Mouse (Mus musculus): ENCODE measurements at regions not wholly inside any gene's neighbourhood (a gene's known extent, or its start where the extent isn't known, plus 50 kb on each side); places are given as distances from the start of the nearest gene placed in this dataset.

DNA sequence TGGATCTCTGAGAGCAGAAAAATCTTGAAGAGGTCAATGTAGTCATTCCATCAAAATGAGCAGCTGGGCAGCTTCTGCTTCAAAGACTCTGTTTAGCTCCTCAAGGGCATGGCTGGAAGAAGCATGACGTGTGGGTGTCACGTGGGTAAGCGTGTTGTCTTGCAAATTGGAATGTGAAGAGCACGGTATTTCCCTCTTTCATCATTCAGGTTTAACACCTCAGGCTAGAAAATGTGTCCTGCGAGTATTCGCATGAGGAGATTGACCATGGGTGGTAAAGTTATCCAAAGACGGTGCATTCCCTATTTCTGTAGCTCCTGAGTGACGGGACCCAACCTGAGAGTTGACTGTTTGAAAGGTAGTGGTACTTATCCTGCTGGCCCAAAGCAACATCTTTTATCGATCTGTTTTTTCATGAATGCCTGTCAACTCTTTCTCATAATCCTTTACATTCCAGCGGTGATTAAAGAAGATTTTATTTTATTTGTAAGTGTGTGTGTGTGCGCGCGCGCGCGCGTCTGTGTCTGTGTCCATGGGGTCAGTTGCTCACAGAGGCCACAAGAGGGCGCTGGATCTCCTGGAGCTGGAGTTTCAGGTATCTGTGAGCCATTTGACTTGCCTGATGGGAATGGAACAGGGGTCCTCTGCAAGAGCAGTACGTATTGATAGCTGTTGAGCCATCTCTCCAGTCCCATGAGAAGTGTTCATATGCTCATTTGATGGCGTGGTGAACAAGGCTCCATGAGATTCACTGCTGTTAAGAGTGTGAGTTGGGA, 109.9 kb upstream of the Lrfn2 start:
- no peaks in the 10 kb centered on the region for H3K36me3 ChIP-seq
- no peak overlapping the region for H3K4me2 ChIP-seq (replicated peaks)
- no peak overlapping the region for H3K27ac ChIP-seq (replicated peaks)
- H3K4me1 ChIP-seq: no peaks in the 10 kb centered on the region
- ATAC-seq (ENCODE audit: insufficient number of reproducible peaks, low FRiP score, low TSS enrichment, low read depth): no peak
- no peaks in the 10 kb centered on the region for H3K9me3 ChIP-seq (replicated peaks)
- no peak overlapping the region for H3K4me3 ChIP-seq (replicated peaks)
- WGBS: 81% methylated on average over 20 of the region's 20 CpGs
- H3K27me3 ChIP-seq: no peaks in the 10 kb centered on the region
- no peak overlapping the region for H3K9ac ChIP-seq

- H3K4me3 ChIP-seq (replicated peaks): no peak overlapping the region
- 69% methylated on average over 9 of the region's 9 CpGs for WGBS
- H3K27me3 ChIP-seq: no peaks in the 10 kb centered on the region
- H3K27ac ChIP-seq (replicated peaks): no peak overlapping the region
- no peak overlapping the region for H3K9ac ChIP-seq
- no peaks in the 10 kb centered on the region for H3K9me3 ChIP-seq (replicated peaks)
- no peak overlapping the region for H3K4me2 ChIP-seq (replicated peaks)
- no peak for ATAC-seq (ENCODE audit: insufficient number of reproducible peaks, low FRiP score, low TSS enrichment, low read depth)
- H3K36me3 ChIP-seq: no peaks in the 10 kb centered on the region
- H3K4me1 ChIP-seq: no peaks in the 10 kb centered on the region
Observed at GRCm38 (mm10) chr17:48823921-48824320, 108.3 kb upstream of the Lrfn2 start.

- no peak for ATAC-seq (ENCODE audit: insufficient number of reproducible peaks, low FRiP score, low TSS enrichment, low read depth)
- no peak overlapping the region for H3K9ac ChIP-seq
- H3K4me3 ChIP-seq (replicated peaks): no peak overlapping the region
- no peak overlapping the region for H3K27ac ChIP-seq (replicated peaks)
- 56% methylated on average over 9 of the region's 9 CpGs for WGBS
- H3K4me1 ChIP-seq: no peaks in the 10 kb centered on the region
- H3K27me3 ChIP-seq: no peaks in the 10 kb centered on the region
- H3K36me3 ChIP-seq: no peaks in the 10 kb centered on the region
- no peaks in the 10 kb centered on the region for H3K9me3 ChIP-seq (replicated peaks)
- no peak overlapping the region for H3K4me2 ChIP-seq (replicated peaks)
Observed at GRCm38 (mm10) chr17:48825212-48825913, 106.8 kb upstream of the Lrfn2 start.

DNA sequence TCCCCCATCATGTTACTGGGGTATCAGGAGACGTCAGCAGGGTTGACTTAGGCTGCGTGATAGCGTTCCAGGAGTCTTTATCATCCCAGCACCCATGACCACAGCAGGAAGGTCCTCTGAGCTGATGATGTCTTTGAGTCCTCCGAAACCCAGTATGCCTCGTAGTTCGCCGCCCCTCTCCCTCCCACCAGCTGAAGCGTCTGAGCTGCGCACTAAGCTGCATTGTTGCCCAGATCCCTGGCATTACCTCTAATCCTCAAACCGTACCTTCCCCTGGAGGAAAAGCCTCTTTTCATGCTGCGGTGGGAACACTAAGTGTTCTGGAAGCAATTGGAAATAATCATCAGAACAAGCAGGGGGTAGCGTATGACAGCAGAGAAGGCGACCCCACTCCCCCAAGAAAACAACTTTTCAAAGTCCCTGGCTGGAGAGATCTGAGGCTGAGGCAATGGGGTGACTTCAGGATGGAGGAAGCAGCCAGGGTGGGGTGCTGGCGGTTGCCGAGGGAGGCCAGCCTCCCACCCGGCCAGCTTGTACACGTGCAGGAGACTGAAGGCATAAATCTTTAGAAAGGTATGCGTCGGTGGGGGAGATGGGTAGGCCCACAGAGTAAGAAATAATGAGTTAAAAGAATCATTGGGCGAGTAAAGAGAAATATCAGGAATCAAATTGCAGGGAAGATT, 93.7 kb upstream of the Lrfn2 start:
- Histone ChIP-seq H3K9me3 (replicated peaks) (no peaks in the 10 kb centered on the region), H3K36me3 (no peaks in the 10 kb centered on the region), H3K4me1 (no peaks in the 10 kb centered on the region), H3K4me2 (replicated peaks) (no peak overlapping the region), H3K4me3 (replicated peaks) (no peak overlapping the region), H3K27ac (replicated peaks) (no peak overlapping the region), H3K27me3 (no peaks in the 10 kb centered on the region), H3K9ac (no peak overlapping the region)
- no peak for ATAC-seq (ENCODE audit: insufficient number of reproducible peaks, low FRiP score, low TSS enrichment, low read depth)
- 45% methylated on average over 20 of the region's 20 CpGs for WGBS

DNA sequence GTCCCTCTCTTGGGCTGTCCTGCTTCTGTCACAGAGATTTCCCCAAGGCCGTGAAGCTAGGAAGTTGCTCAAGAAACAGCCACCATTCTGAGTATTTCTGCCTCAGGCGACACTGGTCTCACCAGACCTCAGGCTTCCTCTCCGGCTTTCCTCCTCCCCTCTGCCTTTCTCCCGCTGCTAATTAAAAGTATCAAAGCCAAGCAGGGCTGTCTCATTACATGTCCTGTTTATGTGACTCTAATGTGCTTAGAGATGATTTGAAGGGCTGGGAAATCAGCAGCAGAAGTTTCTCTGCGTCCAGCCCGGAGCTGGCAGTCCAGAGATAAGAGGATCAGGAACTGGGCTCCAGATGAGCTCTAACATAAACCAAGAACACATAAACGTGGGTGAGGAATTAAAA, 84.3 kb upstream of the Lrfn2 start:
- WGBS: 30% methylated on average over 7 of the region's 7 CpGs

GRCm38 (mm10) chr17:48850910-48851309, 81.3 kb upstream of the Lrfn2 start:
- Histone ChIP-seq H3K4me1 (no peaks in the 10 kb centered on the region), H3K27ac (replicated peaks) (no peak overlapping the region), H3K9me3 (replicated peaks) (no peaks in the 10 kb centered on the region), H3K4me2 (replicated peaks) (no peak overlapping the region), H3K36me3 (no peaks in the 10 kb centered on the region), H3K9ac (no peak overlapping the region), H3K27me3 (no peaks in the 10 kb centered on the region), H3K4me3 (replicated peaks) (no peak overlapping the region)
- ATAC-seq (ENCODE audit: insufficient number of reproducible peaks, low FRiP score, low TSS enrichment, low read depth): no peak

More for the DNA sequence above, 84.3 kb upstream of the Lrfn2 start:
- no peak overlapping the region for H3K4me2 ChIP-seq (replicated peaks)
- H3K27ac ChIP-seq (replicated peaks): no peak overlapping the region
- H3K9ac ChIP-seq: no peak overlapping the region
- no peaks in the 10 kb centered on the region for H3K27me3 ChIP-seq
- H3K4me3 ChIP-seq (replicated peaks): no peak overlapping the region
- no peaks in the 10 kb centered on the region for H3K4me1 ChIP-seq
- no peaks in the 10 kb centered on the region for H3K9me3 ChIP-seq (replicated peaks)
- ATAC-seq (ENCODE audit: insufficient number of reproducible peaks, low FRiP score, low TSS enrichment, low read depth): no peak
- H3K36me3 ChIP-seq: no peaks in the 10 kb centered on the region

GRCm38 (mm10) chr17:48858891-48859290, 73.3 kb upstream of the Lrfn2 start:
- no peak for ATAC-seq (ENCODE audit: insufficient number of reproducible peaks, low FRiP score, low TSS enrichment, low read depth)
- Histone ChIP-seq H3K4me2 (replicated peaks) (no peak overlapping the region), H3K4me3 (replicated peaks) (no peak overlapping the region), H3K36me3 (no peaks in the 10 kb centered on the region), H3K27ac (replicated peaks) (no peak overlapping the region), H3K27me3 (no peaks in the 10 kb centered on the region), H3K9ac (no peak overlapping the region), H3K9me3 (replicated peaks) (no peaks in the 10 kb centered on the region), H3K4me1 (no peaks in the 10 kb centered on the region)
- WGBS: 53% methylated on average over 6 of the region's 6 CpGs

DNA sequence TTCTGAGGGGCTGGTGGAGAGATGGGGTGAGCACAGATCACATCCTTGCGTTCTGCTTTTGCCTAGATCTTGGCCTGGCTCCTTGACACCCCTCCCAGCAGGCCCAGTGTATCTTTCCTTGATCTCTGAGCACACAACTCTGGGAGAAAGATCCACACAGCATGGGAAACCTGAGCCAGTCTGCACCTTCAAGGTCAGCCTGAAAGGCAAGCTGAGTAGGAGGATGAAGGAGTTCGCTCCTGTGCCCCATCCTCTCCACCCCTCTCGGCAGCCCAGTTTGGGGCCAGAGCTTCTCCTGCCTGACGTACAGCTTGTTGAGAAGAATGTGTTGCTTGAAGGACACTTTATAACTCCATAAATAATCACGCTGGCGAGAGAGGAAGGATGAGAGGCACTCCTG, 61.7 kb upstream of the Lrfn2 start:
- H3K9ac ChIP-seq: no peak overlapping the region
- no peak overlapping the region for H3K4me3 ChIP-seq (replicated peaks)
- no peaks in the 10 kb centered on the region for H3K4me1 ChIP-seq
- H3K4me2 ChIP-seq (replicated peaks): no peak overlapping the region
- WGBS: 65% methylated on average over 6 of the region's 6 CpGs
- no peaks in the 10 kb centered on the region for H3K27me3 ChIP-seq
- H3K27ac ChIP-seq (replicated peaks): no peak overlapping the region
- no peaks in the 10 kb centered on the region for H3K36me3 ChIP-seq
- no peak for ATAC-seq (ENCODE audit: insufficient number of reproducible peaks, low FRiP score, low TSS enrichment, low read depth)
- H3K9me3 ChIP-seq (replicated peaks): no peaks in the 10 kb centered on the region

GRCm38 (mm10) chr17:48877505-48877904, 54.7 kb upstream of the Lrfn2 start:
- WGBS: 46% methylated on average over 8 of the region's 8 CpGs
- no peak overlapping the region for H3K9ac ChIP-seq
- no peak for ATAC-seq (ENCODE audit: insufficient number of reproducible peaks, low FRiP score, low TSS enrichment, low read depth)

GRCm38 (mm10) chr17:48880590-48880989, 51.6 kb upstream of the Lrfn2 start:
- Histone ChIP-seq H3K9ac (no peak overlapping the region), H3K4me3 (replicated peaks) (no peak overlapping the region), H3K4me1 (no peaks in the 10 kb centered on the region), H3K27ac (replicated peaks) (no peak overlapping the region), H3K36me3 (no peaks in the 10 kb centered on the region), H3K27me3 (no peaks in the 10 kb centered on the region), H3K4me2 (replicated peaks) (no peak overlapping the region), H3K9me3 (replicated peaks) (no peaks in the 10 kb centered on the region)
- WGBS: 89% methylated on average over 3 of the region's 3 CpGs
- no peak for ATAC-seq (ENCODE audit: insufficient number of reproducible peaks, low FRiP score, low TSS enrichment, low read depth)

More at GRCm38 (mm10) chr17:48877505-48877904, 54.7 kb upstream of the Lrfn2 start:
- Histone ChIP-seq H3K9me3 (replicated peaks) (no peaks in the 10 kb centered on the region), H3K4me3 (replicated peaks) (no peak overlapping the region), H3K27me3 (no peaks in the 10 kb centered on the region), H3K36me3 (no peaks in the 10 kb centered on the region), H3K27ac (replicated peaks) (no peak overlapping the region), H3K4me2 (replicated peaks) (no peak overlapping the region), H3K4me1 (no peaks in the 10 kb centered on the region)

DNA sequence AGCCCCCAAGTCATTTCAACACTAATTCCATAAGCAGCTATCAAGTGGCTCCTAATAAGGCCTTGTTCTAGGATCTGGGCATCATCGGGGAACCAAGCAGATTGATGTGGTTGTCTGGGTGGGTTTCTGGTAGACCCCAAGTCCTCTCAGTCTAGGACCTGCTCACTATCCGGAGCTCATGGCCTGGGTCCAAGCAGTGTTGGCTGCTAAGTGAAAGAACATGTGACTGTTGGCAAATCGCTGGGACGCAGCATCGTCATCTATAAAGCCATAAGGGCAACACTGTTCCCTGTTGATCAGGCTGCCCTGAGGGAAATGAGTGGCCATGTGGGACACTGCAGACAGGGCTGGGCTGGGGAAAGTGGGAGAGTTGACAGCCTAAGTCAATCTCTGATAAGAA, 50.2 kb upstream of the Lrfn2 start:
- no peaks in the 10 kb centered on the region for H3K4me1 ChIP-seq
- H3K9ac ChIP-seq: no peak overlapping the region
- no peaks in the 10 kb centered on the region for H3K27me3 ChIP-seq
- no peak overlapping the region for H3K4me3 ChIP-seq (replicated peaks)
- H3K9me3 ChIP-seq (replicated peaks): no peaks in the 10 kb centered on the region
- ATAC-seq (ENCODE audit: insufficient number of reproducible peaks, low FRiP score, low TSS enrichment, low read depth): no peak
- H3K36me3 ChIP-seq: no peaks in the 10 kb centered on the region
- WGBS: 64% methylated on average over 5 of the region's 5 CpGs
- no peak overlapping the region for H3K4me2 ChIP-seq (replicated peaks)
- no peak overlapping the region for H3K27ac ChIP-seq (replicated peaks)

Data from embryonic facial prominence, embryonic 15.5 days (tissue).